Mouse (Mus musculus): ENCODE measurements at regions not wholly inside any gene's neighbourhood (a gene's known extent, or its start where the extent isn't known, plus 50 kb on each side); places are given as distances from the start of the nearest gene placed in this dataset.

- TF ChIP-seq CTCF (IDR thresholded peaks at IDR 0.05; ENCODE audit: low read depth, low read length) (no peak), POLR2A (IDR thresholded peaks at IDR 0.05; ENCODE audit: borderline replicate concordance, low read depth, low read length) (no peak)
Observed at GRCm38 (mm10) chr3:21655301-21655700, 421.2 kb upstream of the Tbl1xr1 start.
